Mouse (Mus musculus) lung, embryonic 15.5 days (tissue): ENCODE measurements around the gene Lhx9. TPM values are rescaled to one million over a fixed set of nuclear protein-coding genes. Genes with fewer than 3 reads are reported as not detected.

Source experiments
- ATAC-seq: fragments of 200-750 bp; cut with Nextera tagmentation; 2 replicates; pipeline ENCODE4 v1.8.0; 2017; ENCODE audit warnings: moderate number of reproducible peaks, borderline replicate concordance; ENCODE audit not compliant: low FRiP score, low TSS enrichment; ENCODE audit errors: extremely low read depth
- H3K27ac ChIP-seq: fragments of 300-500 bp; sonication (generic); 2 replicates; pipeline ENCODE4 v1.5.1; 2015; ENCODE audit warnings: moderate library complexity, mild to moderate bottlenecking, inconsistent platforms
- H3K27me3 ChIP-seq: fragments of 300-500 bp; sonication (generic); 2 replicates; pipeline ENCODE4 v1.6.1; 2015; ENCODE audit warnings: inconsistent platforms
- H3K36me3 ChIP-seq: fragments of 300-500 bp; sonication (generic); 2 replicates; pipeline ENCODE4 v1.6.1; 2015; ENCODE audit warnings: inconsistent platforms
- H3K4me1 ChIP-seq: fragments of 300-500 bp; sonication (generic); 2 replicates; pipeline ENCODE4 v1.6.1; 2015; ENCODE audit warnings: inconsistent platforms
- H3K4me2 ChIP-seq: fragments of 300-500 bp; sonication (generic); 2 replicates; pipeline ENCODE4 v1.6.1; 2015; ENCODE audit warnings: inconsistent platforms, mild to moderate bottlenecking, moderate library complexity
- H3K4me3 ChIP-seq: fragments of 300-500 bp; sonication (generic); 2 replicates; pipeline ENCODE4 v1.5.1; 2015; ENCODE audit warnings: mild to moderate bottlenecking, inconsistent platforms
- H3K9ac ChIP-seq: fragments of 300-500 bp; sonication (generic); 2 replicates; pipeline ENCODE4 v1.6.1; 2015; ENCODE audit warnings: inconsistent platforms
- H3K9me3 ChIP-seq: fragments of 300-500 bp; sonication (generic); 2 replicates; pipeline ENCODE4 v1.6.1; 2016; ENCODE audit warnings: inconsistent platforms
- WGBS: fragments of 180-500 bp; shearing (Covaris S2); methylation state at CpG from one replicate; pipeline ENCODE4 v1.1.7; 2015; 5-methylcytosine and 5-hydroxymethylcytosine counted together
- polyA plus RNA-seq: library from polyadenylated mRNA; unstranded; fragments of >200 nt; fragmentation: Nextera tagmentation; extraction: Ambion mirVana; gene quantifications from 2 replicates; pipeline ENCODE4 v1.2.1, GENCODE M21; 2015

Lhx9 gene
- polyA plus RNA-seq, 1 experiment from 2014 or later, result not detected

DNA sequence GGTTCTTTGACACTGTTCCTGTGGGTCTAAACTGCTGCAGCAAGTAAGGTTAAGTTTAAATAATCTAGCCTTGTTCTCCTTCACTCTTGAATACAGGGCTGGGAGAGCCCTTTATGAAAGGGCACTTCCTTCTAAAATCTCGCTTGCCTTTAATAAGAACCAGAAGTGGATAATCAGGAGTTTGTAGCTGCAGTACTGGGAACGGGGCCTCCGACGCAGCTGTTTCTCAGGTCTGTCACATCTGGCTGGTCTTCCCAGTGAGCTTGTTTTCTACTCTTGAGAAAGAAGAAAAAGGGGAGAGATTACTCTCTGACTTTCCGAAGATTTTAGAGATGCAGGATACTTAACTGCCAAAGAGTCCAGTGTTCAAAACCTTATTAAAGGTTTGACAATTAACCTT, 64.4 kb downstream of the Lhx9 start:
- no peaks in the 10 kb centered on the region for H3K27me3 ChIP-seq
- no peak for ATAC-seq
- H3K4me1 ChIP-seq, result no peaks in the 10 kb centered on the region
- no peaks in the 10 kb centered on the region for H3K36me3 ChIP-seq
- H3K4me3 ChIP-seq, result no peak overlapping the region
- no peak overlapping the region for H3K9ac ChIP-seq
- H3K9me3 ChIP-seq, result no peaks in the 10 kb centered on the region
- no peak overlapping the region for H3K27ac ChIP-seq
- H3K4me2 ChIP-seq, result no peak overlapping the region
- 77% methylated on average over 5 of the region's 5 CpGs for WGBS

Other genes with a start within 250 kb of the Lhx9 start
- 30.7 and 33.7 TPM in 2 replicates for gene Nek7, start 228.4 kb downstream of the Lhx9 start, polyA plus RNA-seq
- 46.1 and 48.9 TPM in 2 replicates for gene 2310009B15Rik, start 8.3 kb upstream of the Lhx9 start, polyA plus RNA-seq
- gene Dennd1b, start 114.9 kb upstream of the Lhx9 start, polyA plus RNA-seq, result 10.3 and 12.3 TPM in 2 replicates